Mouse (Mus musculus): ENCODE data around the gene Rplp1.

DNA sequence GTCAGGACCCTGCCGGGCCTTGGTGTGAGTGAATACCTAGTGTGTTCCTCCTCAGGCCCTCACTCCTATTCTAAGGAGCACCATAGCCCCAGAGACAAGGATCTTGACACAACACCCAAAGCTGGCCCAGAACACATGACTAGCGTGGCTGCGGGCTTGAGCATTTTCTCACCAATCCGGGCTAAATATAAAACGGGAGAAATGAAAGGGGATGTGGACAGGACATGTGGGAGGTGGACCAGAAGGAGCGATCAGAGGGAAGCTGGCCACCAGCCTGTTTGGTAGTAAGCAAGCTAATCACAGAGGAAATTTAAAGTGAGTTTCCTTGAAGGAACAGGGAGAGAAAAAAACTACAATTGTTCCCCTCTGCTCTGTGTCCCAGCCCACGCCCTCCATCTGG is 28.4 kb downstream of the Rplp1 start:
- no peak for TF ChIP-seq CTCF (IDR thresholded peaks at IDR 0.05)
- no peak for TF ChIP-seq EP300 (IDR thresholded peaks at IDR 0.05; ENCODE audit: insufficient read depth, low read depth, low read length)
- no peak for TF ChIP-seq POLR2A (IDR thresholded peaks at IDR 0.05; ENCODE audit: insufficient read depth, low read depth, low read length)
